Mouse (Mus musculus) cerebellum, adult 2 months (tissue): ENCODE data around the gene Tenm3. TPM values are rescaled to one million over a fixed set of nuclear protein-coding genes. Genes with fewer than 3 reads are reported as not detected.
A peak's percentile ranks its signal among the peaks of the same experiment; 100 is the strongest.

Experiments
- DNase-seq, 2 experiments: peaks; one replicate each; pipeline ENCODE4 v3.0.0; 2021
- H3K27ac ChIP-seq: fragments of 200-500 bp; 2 replicates; pipeline ENCODE4 v1.5.1; 2012; ENCODE audit warnings: low read length, control low read depth, inconsistent platforms; ENCODE audit not compliant: insufficient read depth
- H3K27me3 ChIP-seq: fragments of 200-500 bp; 2 replicates; pipeline ENCODE4 v1.6.1; 2012; ENCODE audit warnings: inconsistent platforms, mild to moderate bottlenecking, low read length, moderate library complexity; ENCODE audit not compliant: control insufficient read depth, insufficient read depth
- H3K4me1 ChIP-seq: fragments of 200-500 bp; 2 replicates; pipeline ENCODE4 v1.6.1; 2011; ENCODE audit warnings: low read length; ENCODE audit not compliant: control insufficient read depth, insufficient read depth
- H3K4me3 ChIP-seq: fragments of 200-500 bp; replicated peaks from 2 replicates; pipeline ENCODE3; 2011; ENCODE audit warnings: mild to moderate bottlenecking, low read depth, low read length, control low read depth; ENCODE audit not compliant: insufficient read depth
- CTCF ChIP-seq: fragments of 200-500 bp; IDR thresholded peaks from 2 replicates; pipeline ENCODE4 v1.5.1; 2011; ENCODE audit warnings: low read depth, mild to moderate bottlenecking, control low read depth, low read length, moderate library complexity, borderline replicate concordance; ENCODE audit not compliant: insufficient read depth
- POLR2A ChIP-seq: fragments of 200-500 bp; IDR thresholded peaks from 2 replicates; pipeline ENCODE4 v1.6.1; 2011; ENCODE audit warnings: low read length, control low read depth, borderline replicate concordance; ENCODE audit not compliant: insufficient read depth
- WGBS: fragments of 180-500 bp; shearing (Covaris S2); methylation state at CpG from one replicate; pipeline ENCODE4 v1.1.7; 2018; 5-methylcytosine and 5-hydroxymethylcytosine counted together
- polyA plus RNA-seq: library from polyadenylated mRNA; depleted of rRNA; stranded (reverse); fragments of >200 nt; gene quantifications from 2 replicates; pipeline ENCODE4 v1.2.3, GENCODE M21; 2012

Tenm3 gene
- polyA plus RNA-seq, 1 experiment: 6.2 TPM

- peak in 1 of 2 experiments; percentile 44 for DNase-seq
- no peak for TF ChIP-seq POLR2A
- no peak for TF ChIP-seq CTCF
- Histone ChIP-seq H3K4me3 (no peak overlapping the region), H3K27ac (no peak overlapping the region), H3K4me1 (peaks cover 5% of the 10 kb centered on the region; the same call in 1 of the 2 replicates), H3K27me3 (no peaks in the 10 kb centered on the region; the same call in 1 of the 2 replicates)
- WGBS: 5% methylated on average over 9 of the region's 9 CpGs
Observed at GRCm38 (mm10) chr8:48215071-48215501, 628.7 kb downstream of the Tenm3 start.

- Histone ChIP-seq H3K4me3 (no peak overlapping the region), H3K4me1 (peaks cover 5% of the 10 kb centered on the region; the same call in 1 of the 2 replicates), H3K27ac (no peak overlapping the region), H3K27me3 (no peaks in the 10 kb centered on the region; the same call in 1 of the 2 replicates)
- no peak for TF ChIP-seq CTCF
- TF ChIP-seq POLR2A: no peak
- DNase-seq: no peak
- WGBS: 82% methylated on average over 6 of the region's 6 CpGs
Observed at GRCm38 (mm10) chr8:48214386-48214785, 629.4 kb downstream of the Tenm3 start.

GRCm38 (mm10) chr8:48211931-48212330 lies 631.8 kb downstream of the Tenm3 start:
- Histone ChIP-seq H3K27ac (no peak overlapping the region), H3K27me3 (no peaks in the 10 kb centered on the region; the same call in 1 of the 2 replicates), H3K4me1 (peaks cover 5% of the 10 kb centered on the region; the same call in 1 of the 2 replicates), H3K4me3 (no peak overlapping the region)
- TF ChIP-seq POLR2A (no peak), CTCF (no peak)
- 86% methylated on average over 9 of the region's 9 CpGs for WGBS
- no peak for DNase-seq

GRCm38 (mm10) chr8:48207567-48207966 lies 636.2 kb downstream of the Tenm3 start:
- Histone ChIP-seq H3K27me3 (no peaks in the 10 kb centered on the region; the same call in 1 of the 2 replicates), H3K27ac (no peak overlapping the region), H3K4me1 (no peaks in the 10 kb centered on the region), H3K4me3 (no peak overlapping the region)
- TF ChIP-seq POLR2A: no peak
- TF ChIP-seq CTCF: no peak
- WGBS: 73% methylated on average over 6 of the region's 6 CpGs
- no peak for DNase-seq

GRCm38 (mm10) chr8:48206922-48207321 lies 636.8 kb downstream of the Tenm3 start:
- Histone ChIP-seq H3K4me1 (no peaks in the 10 kb centered on the region), H3K27me3 (no peaks in the 10 kb centered on the region; the same call in 1 of the 2 replicates), H3K4me3 (no peak overlapping the region), H3K27ac (no peak overlapping the region)
- TF ChIP-seq CTCF: no peak
- TF ChIP-seq POLR2A: no peak
- DNase-seq: no peak
- 62% methylated on average over 8 of the region's 8 CpGs for WGBS

GRCm38 (mm10) chr8:48204838-48205345 lies 638.9 kb downstream of the Tenm3 start:
- TF ChIP-seq CTCF (no peak), POLR2A (no peak)
- Histone ChIP-seq H3K27me3 (no peaks in the 10 kb centered on the region; the same call in 1 of the 2 replicates), H3K4me1 (no peaks in the 10 kb centered on the region), H3K27ac (no peak overlapping the region), H3K4me3 (no peak overlapping the region)
- WGBS: 72% methylated on average over 12 of the region's 12 CpGs
- DNase-seq: no peak

GRCm38 (mm10) chr8:48204114-48204837 lies 639.5 kb downstream of the Tenm3 start:
- Histone ChIP-seq H3K4me1 (no peaks in the 10 kb centered on the region), H3K27ac (no peak overlapping the region), H3K27me3 (no peaks in the 10 kb centered on the region), H3K4me3 (no peak overlapping the region)
- DNase-seq: peak; percentile 23 to 50
- TF ChIP-seq CTCF: no peak
- 18% methylated on average over 13 of the region's 13 CpGs for WGBS

GRCm38 (mm10) chr8:48203611-48204010 lies 640.1 kb downstream of the Tenm3 start:
- WGBS: 24% methylated on average over 9 of the region's 9 CpGs
- Histone ChIP-seq H3K27me3 (no peaks in the 10 kb centered on the region), H3K27ac (no peak overlapping the region), H3K4me3 (no peak overlapping the region), H3K4me1 (no peaks in the 10 kb centered on the region)
- DNase-seq: no peak
- no peak for TF ChIP-seq POLR2A
- TF ChIP-seq CTCF: no peak
